Mouse (Mus musculus): ENCODE results near the gene Fnip2. TPM values are rescaled to one million over a fixed set of nuclear protein-coding genes. Genes with fewer than 3 reads are reported as not detected.
"Not testable (repeated sequence)": the region's sequence is repeated elsewhere in the genome, so short reads cannot be mapped to it uniquely, and the experiment has no call there.

The Fnip2 gene
- total RNA-seq, 2 experiments from 2014 or later: 24.7 to 24.8 TPM

- DNase-seq: peak; percentile 59 to 61
Measured at GRCm38 (mm10) chr3:79475980-79476379, 91.6 kb downstream of the Fnip2 start.

DNA sequence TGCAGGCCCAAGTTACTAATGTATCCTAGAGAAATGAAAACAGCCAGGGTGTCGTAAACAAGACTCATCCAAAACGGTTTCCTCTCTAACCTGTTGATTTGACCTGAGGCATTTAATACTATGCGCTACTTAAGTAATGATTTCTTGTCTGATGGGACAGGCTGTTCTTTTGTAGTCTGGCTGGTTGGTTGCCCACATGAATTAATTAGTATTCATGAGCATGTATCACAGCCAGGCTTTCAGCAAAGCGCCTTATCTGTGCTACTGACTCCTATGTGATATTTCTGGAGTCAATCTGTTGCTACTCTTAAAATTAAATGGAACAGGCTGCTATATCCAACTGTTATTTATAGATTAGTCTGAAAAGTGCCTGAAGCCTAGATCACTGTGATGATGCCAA, 92.7 kb downstream of the Fnip2 start:
- DNase-seq: peak; percentile 45 to 63

- DNase-seq: no peak
Measured at GRCm38 (mm10) chr3:79472362-79472761, 95.2 kb downstream of the Fnip2 start.

- no peak for DNase-seq
Measured at GRCm38 (mm10) chr3:79469440-79469839, 98.2 kb downstream of the Fnip2 start.

DNA sequence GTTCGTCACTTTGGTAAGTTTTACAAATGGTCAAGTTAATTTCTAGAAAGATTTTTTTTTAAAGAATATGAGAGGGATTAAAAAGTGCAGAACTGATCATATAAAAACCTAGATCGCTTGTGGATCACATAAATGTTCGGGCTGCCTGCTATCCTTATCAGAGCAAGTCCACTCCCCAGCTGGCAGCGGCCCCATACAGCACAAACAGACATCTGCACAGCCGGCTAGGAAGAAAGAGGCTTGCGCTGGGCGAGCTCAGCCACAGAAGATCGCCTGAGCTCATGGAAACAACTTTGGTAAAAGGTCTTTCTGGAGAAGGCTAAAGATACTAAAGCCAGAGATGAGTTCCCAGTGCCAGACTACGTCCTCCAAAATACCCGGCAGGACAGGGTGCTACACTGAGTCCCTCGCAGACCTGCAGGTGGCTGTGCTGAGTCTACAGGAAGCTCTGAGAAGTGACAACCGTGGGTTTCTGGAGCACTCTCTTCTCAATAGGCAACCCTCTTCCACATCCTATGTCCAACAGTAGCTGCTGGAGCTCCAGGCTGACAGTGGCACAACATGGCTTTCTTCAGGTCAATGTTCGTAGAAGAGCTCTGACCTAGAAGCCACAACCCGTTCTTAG, 108.8 kb downstream of the Fnip2 start:
- no peak for DNase-seq

DNA sequence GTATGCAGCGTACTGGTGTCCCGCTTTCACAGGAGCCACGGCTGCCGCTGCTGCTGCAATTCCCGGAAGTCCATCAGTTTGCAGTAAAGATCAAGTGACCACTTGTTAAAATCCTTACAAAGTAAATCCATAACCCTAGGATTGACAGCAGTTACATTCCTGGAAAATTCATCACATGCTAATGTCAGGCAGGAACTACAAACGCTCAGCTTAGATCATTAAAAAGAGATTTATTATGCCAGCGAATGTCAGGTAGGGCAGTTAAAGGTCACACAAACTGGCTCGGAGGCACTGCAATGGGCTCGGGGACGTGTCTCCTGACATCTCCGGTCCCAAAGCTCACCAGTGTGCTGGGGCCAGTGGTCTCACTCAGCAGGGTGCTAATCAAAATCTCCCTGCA, 111.8 kb downstream of the Fnip2 start:
- DNase-seq: no peak

DNA sequence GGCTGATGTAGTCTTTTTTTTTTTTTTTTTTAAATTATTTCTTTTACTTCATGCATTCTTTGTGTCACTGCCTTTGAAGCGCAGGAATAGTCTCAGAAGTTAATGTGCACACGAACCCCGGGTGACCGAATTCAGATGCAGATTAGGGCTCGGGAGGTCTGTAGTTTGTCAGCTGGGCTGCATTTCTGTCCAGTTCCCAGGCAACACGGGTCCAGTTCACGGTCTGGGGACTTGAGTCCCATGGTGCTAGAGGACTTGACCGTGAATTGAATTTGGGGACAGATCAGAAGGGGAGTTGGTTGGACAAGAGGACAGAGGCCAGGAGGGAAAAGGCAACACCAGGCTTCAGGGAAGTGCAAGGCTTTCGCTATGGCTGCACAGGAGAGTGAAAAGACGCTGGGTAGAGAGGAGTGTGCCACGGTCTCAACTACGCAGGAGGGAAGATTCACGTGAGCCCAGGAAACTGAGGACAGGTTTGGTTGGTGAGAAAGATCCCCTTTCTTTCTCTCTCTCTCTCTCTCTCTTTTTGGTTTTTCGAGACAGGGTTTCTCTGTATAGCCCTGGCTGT, 114.8 kb downstream of the Fnip2 start:
- DNase-seq: no peak

GRCm38 (mm10) chr3:79449361-79449760, 118.2 kb downstream of the Fnip2 start:
- no peak for DNase-seq

- no peak for DNase-seq
Measured at GRCm38 (mm10) chr3:79448421-79448820, 119.2 kb downstream of the Fnip2 start.

- DNase-seq: not testable (repeated sequence)
Measured at GRCm38 (mm10) chr3:79446648-79447047, 120.9 kb downstream of the Fnip2 start.

- DNase-seq: no peak
Measured at GRCm38 (mm10) chr3:79446124-79446523, 121.5 kb downstream of the Fnip2 start.

GRCm38 (mm10) chr3:79445041-79445440, 122.6 kb downstream of the Fnip2 start:
- DNase-seq: no peak

GRCm38 (mm10) chr3:79443850-79444249, 123.7 kb downstream of the Fnip2 start:
- DNase-seq: no peak

GRCm38 (mm10) chr3:79440976-79441491, 126.6 kb downstream of the Fnip2 start:
- DNase-seq: no peak

GRCm38 (mm10) chr3:79438276-79438675, 129.3 kb downstream of the Fnip2 start:
- DNase-seq: no peak

- no peak for DNase-seq
Measured at GRCm38 (mm10) chr3:79436186-79436585, 131.4 kb downstream of the Fnip2 start.

GRCm38 (mm10) chr3:79434985-79435384, 132.6 kb downstream of the Fnip2 start:
- no peak for DNase-seq

- no peak for DNase-seq
Measured at GRCm38 (mm10) chr3:79434436-79434835, 133.2 kb downstream of the Fnip2 start.

GRCm38 (mm10) chr3:79433593-79433992, 134.0 kb downstream of the Fnip2 start:
- peak in 1 of 2 experiments; percentile 18 for DNase-seq

- no peak for DNase-seq
Measured at GRCm38 (mm10) chr3:79425441-79425840, 142.2 kb downstream of the Fnip2 start.

- peak in 1 of 2 experiments; percentile 4 for DNase-seq
Measured at GRCm38 (mm10) chr3:79418921-79419320, 148.7 kb downstream of the Fnip2 start.

GRCm38 (mm10) chr3:79416944-79417680, 150.5 kb downstream of the Fnip2 start:
- DNase-seq: no peak

DNA sequence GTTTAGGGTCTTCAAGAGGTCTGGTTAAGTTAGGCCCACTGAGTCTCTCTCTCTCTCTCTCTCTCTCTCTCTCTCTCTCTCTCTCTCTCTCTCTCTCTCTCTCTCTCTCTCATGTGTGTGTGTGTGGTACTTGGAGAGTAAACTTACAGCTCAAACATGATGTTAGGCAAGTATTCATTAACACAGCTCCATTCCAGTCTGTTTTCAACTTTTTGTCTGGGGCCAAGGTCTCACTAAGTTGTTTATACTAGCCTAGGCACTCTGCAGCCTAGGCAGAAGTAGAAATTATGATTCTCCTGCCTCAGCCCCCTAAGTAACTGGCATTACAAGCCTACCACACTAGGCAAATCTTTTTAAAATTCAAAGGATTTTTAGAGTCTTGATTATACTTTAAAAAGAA, 151.7 kb downstream of the Fnip2 start:
- no peak for DNase-seq

Measured in heart, adult 18-20 months (tissue).